Mouse (Mus musculus) left cerebral cortex, adult 2 months (tissue): ENCODE data around the gene Ankmy2. TPM values are rescaled to one million over a fixed set of nuclear protein-coding genes. Genes with fewer than 3 reads are reported as not detected.
A peak's percentile ranks its signal among the peaks of the same experiment; 100 is the strongest.

Experiments used
- DNase-seq, 2 experiments: peaks; one replicate each; pipeline ENCODE4 v3.0.0; 2021 to 2022; ENCODE audit warnings: low spot score in 2 of 2, mixed read lengths in 1 of 2; ENCODE audit errors: extremely low spot score in 1 of 2
- H3K27ac ChIP-seq: fragments of 200-600 bp; 2 replicates; pipeline ENCODE4 v1.8.1; 2022
- H3K4me3 ChIP-seq: fragments of 200-600 bp; 2 replicates; pipeline ENCODE4 v1.8.1; 2022
- CTCF ChIP-seq: fragments of 200-600 bp; IDR thresholded peaks from 2 replicates; pipeline ENCODE4 v1.8.1; 2022; ENCODE audit warnings: antibody characterized with exemption, mild to moderate bottlenecking, moderate library complexity
- intact Hi-C: fragments of 180-260 bp; cut with DNase I; formaldehyde crosslinking; loops from one replicate; pipeline ENCODE4 v1.15.1; 2025
- total RNA-seq, 2 experiments: library from RNA; stranded (reverse); gene quantifications; 2 replicates each; pipeline ENCODE4 v1.2.3; 2021

Ankmy2 gene
- total RNA-seq, 2 experiments from 2014 or later = 51.9 to 53.7 TPM

GRCm38 (mm10) chr12:36134111-36134510, 22.8 kb upstream of the Ankmy2 start:
- Histone ChIP-seq H3K4me3 (no peak overlapping the region), H3K27ac (no peak overlapping the region)
- no peak for TF ChIP-seq CTCF
- intact Hi-C loops = no loop called here
- DNase-seq = no peak

- intact Hi-C loops = no loop called here
- no peak overlapping the region for H3K4me3 ChIP-seq
- H3K27ac ChIP-seq = no peak overlapping the region
- DNase-seq = no peak
- TF ChIP-seq CTCF = no peak
These were observed 21.5 kb upstream of the Ankmy2 start for GRCm38 (mm10) chr12:36135409-36135808.

GRCm38 (mm10) chr12:36136285-36136684, 20.6 kb upstream of the Ankmy2 start:
- intact Hi-C loops = no loop called here
- Histone ChIP-seq H3K27ac (no peak overlapping the region), H3K4me3 (no peak overlapping the region)
- TF ChIP-seq CTCF = no peak
- DNase-seq = no peak

GRCm38 (mm10) chr12:36137192-36137591, 19.7 kb upstream of the Ankmy2 start:
- H3K27ac ChIP-seq = no peak overlapping the region
- intact Hi-C loops = no loop called here

GRCm38 (mm10) chr12:36140401-36140800, 16.5 kb upstream of the Ankmy2 start:
- no peak overlapping the region for H3K4me3 ChIP-seq
- no peak for TF ChIP-seq CTCF
- intact Hi-C loops = no loop called here
- DNase-seq = no peak
- H3K27ac ChIP-seq = no peak overlapping the region

More at GRCm38 (mm10) chr12:36137192-36137591, 19.7 kb upstream of the Ankmy2 start:
- H3K4me3 ChIP-seq = no peak overlapping the region
- DNase-seq = no peak
- TF ChIP-seq CTCF = no peak

GRCm38 (mm10) chr12:36146230-36147011, 10.5 kb upstream of the Ankmy2 start:
- intact Hi-C loops = no loop called here
- Histone ChIP-seq H3K27ac (no peak overlapping the region), H3K4me3 (no peak overlapping the region)
- TF ChIP-seq CTCF = peak; percentile 12
- no peak for DNase-seq

- DNase-seq = no peak
- no peak for TF ChIP-seq CTCF
- intact Hi-C loops = no loop called here
- Histone ChIP-seq H3K4me3 (no peak overlapping the region), H3K27ac (no peak overlapping the region)
These were observed 6.6 kb upstream of the Ankmy2 start for GRCm38 (mm10) chr12:36150265-36150664.

GRCm38 (mm10) chr12:36150737-36151136, 6.2 kb upstream of the Ankmy2 start:
- no peak for TF ChIP-seq CTCF
- no peak overlapping the region for H3K4me3 ChIP-seq
- intact Hi-C loops = no loop called here

GRCm38 (mm10) chr12:36155141-36155641, 1.7 kb upstream of the Ankmy2 start:
- peak overlapping the region; percentile 89 for H3K27ac ChIP-seq
- intact Hi-C loops = loop anchor here (5.0 kb wide), 1 partner anchor 258 kb away; no protein-coding TSS in a partner anchor
- peak overlapping the region; percentile 95 for H3K4me3 ChIP-seq
- TF ChIP-seq CTCF = no peak
- DNase-seq = peak; percentile 29 to 30

More at GRCm38 (mm10) chr12:36150737-36151136, 6.2 kb upstream of the Ankmy2 start:
- no peak for DNase-seq
- H3K27ac ChIP-seq = no peak overlapping the region

GRCm38 (mm10) chr12:36156101-36156636, 745 bp upstream of the Ankmy2 start:
- Histone ChIP-seq H3K4me3 (peak overlapping the region; percentile 95), H3K27ac (peak overlapping the region; percentile 89)
- TF ChIP-seq CTCF = no peak
- DNase-seq = no peak
- intact Hi-C loops = loop anchor here (2.0 to 5.0 kb wide), 3 partner anchors 115 to 259 kb away; no protein-coding TSS in a partner anchor

GRCm38 (mm10) chr12:36157304-36157637, 357 bp downstream of the Ankmy2 start:
- TF ChIP-seq CTCF = no peak
- Histone ChIP-seq H3K27ac (peak overlapping the region; percentile 89), H3K4me3 (peak overlapping the region; percentile 95)
- DNase-seq = peak in 1 of 2 experiments; percentile 41
- intact Hi-C loops = loop anchor here (2.0 to 5.0 kb wide), 3 partner anchors 116 to 260 kb away; no protein-coding TSS in a partner anchor

- Histone ChIP-seq H3K27ac (peak within 1 kb of the TSS; percentile 89), H3K4me3 (peak within 1 kb of the TSS; percentile 95)
- intact Hi-C loops = loop anchor here (2.0 to 5.0 kb wide), 3 partner anchors 117 to 260 kb away; no protein-coding TSS in a partner anchor
- peak; percentile 38 to 43 for DNase-seq
- no peak for TF ChIP-seq CTCF
These were observed 859 bp downstream of the Ankmy2 start, which contains the start of gene Bzw2 for GRCm38 (mm10) chr12:36157638-36158308. Gene Bzw2, minus strand, starts transcription at chr12:36158080.
